Mouse (Mus musculus) bone marrow macrophage, adult 2 months (primary cell): ENCODE results near the gene Cep170b.

Source experiments
- CTCF ChIP-seq: IDR thresholded peaks from 2 replicates; pipeline ENCODE4 v1.5.1; 2012; ENCODE audit warnings: low read depth, mild to moderate bottlenecking, low read length, moderate library complexity
- POLR2A ChIP-seq: IDR thresholded peaks from 2 replicates; pipeline ENCODE4 v1.6.1; 2012; ENCODE audit warnings: mild to moderate bottlenecking, low read depth, low read length, borderline replicate concordance

DNA sequence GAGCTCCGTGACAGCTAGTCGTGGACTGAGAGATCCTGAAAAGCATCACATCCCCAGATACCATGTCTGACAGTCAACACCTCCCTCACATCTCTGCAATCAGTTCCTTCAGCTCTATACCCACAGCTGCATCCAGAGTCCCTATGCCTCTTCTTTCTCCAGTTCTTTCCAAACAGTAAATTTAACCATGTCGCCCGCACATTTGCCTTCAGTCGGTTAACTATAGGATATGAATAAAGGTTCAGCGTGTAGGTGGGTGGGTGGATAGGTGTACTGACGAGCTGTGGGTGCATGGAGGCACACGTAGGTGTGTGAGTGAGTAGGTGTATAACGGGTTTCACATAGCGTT lies 26.2 kb upstream of the Cep170b start:
- no peak for TF ChIP-seq POLR2A
- TF ChIP-seq CTCF, result no peak
